ENCODE assay signal across 29 mouse cellular contexts in the genomic region with DNA sequence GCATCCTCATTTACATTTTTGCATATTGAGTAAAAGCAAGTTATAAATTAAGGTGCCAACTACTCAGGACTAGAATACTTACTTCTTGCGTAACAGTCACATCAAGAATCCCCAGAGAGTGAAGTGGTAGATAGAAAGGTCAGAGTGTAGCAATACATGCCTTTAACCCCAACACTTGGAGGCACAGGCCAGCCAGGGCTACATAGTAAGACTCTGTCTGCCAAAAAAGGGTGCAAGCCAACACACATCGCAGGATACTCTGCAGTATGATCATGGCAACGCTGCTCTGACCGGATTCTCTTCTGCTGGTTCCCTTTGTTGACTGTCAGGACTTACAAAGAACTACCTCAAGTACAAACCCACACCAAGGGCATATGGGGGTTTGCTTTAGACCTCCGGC.
DNase-seq lines count a peak whose midpoint lies in the region; ATAC-seq and TF ChIP-seq lines count a peak whose summit lies in the region.
"Had no signal": no experiment of that assay in that cellular context is flagged by ENCODE, and none has a peak within 500 bp of the region (broad histone marks: within the 10 kb centered on the region; RNA-seq: fewer than 3 reads in every experiment).

No protein-coding gene starts in this region.

- DNase-seq in adrenal gland, postnatal 14 days: peak; percentile 35
- no peak for DNase-seq in adrenal gland, postnatal 36 days
- no peak for DNase-seq in forebrain, embryonic 11.5 days (ENCODE audit: low spot score)
- no peak for DNase-seq in hindbrain, embryonic 11.5 days (ENCODE audit: low spot score)
- DNase-seq in testis, postnatal 10 days (ENCODE audit: low spot score): no peak
- DNase-seq: cerebellum, adult 11 months; cerebellum, adult 9-11 months; kidney, adult 18-20 months; kidney, postnatal 4 days; right cerebral cortex, adult 18-20 months; spleen, adult 18-20 months; thymus, adult 2 months; thymus, postnatal 36 days had no signal

- no peaks in the 10 kb centered on the region for H3K36me3 ChIP-seq in forebrain, embryonic 15.5 days
- H3K36me3 ChIP-seq in forebrain, embryonic 11.5 days (ENCODE audit: control insufficient read depth, insufficient read depth, low read length): no peaks in the 10 kb centered on the region
- H3K36me3 ChIP-seq in hindbrain, embryonic 12.5 days: no peaks in the 10 kb centered on the region
- H3K36me3 ChIP-seq in hindbrain, embryonic 11.5 days (ENCODE audit: control insufficient read depth, insufficient read depth, low read length): no peaks in the 10 kb centered on the region
- peaks cover 1% of the 10 kb centered on the region for H3K36me3 ChIP-seq in testis, adult 2 months (ENCODE audit: control insufficient read depth, insufficient read depth, low read length)
- H3K36me3 ChIP-seq: forebrain, embryonic 12.5 days; G1E; heart, embryonic 10.5 days; heart, embryonic 15.5 days; hindbrain, embryonic 15.5 days; limb, embryonic 13.5 days; lung, embryonic 15.5 days; neural tube, embryonic 12.5 days had no signal

- no peak for TF ChIP-seq CTCF in testis, adult 2 months (IDR thresholded peaks at IDR 0.05; ENCODE audit: control insufficient read depth, insufficient read depth, insufficient replicate concordance, low read depth, low read length)

- H3K4me2 ChIP-seq in forebrain, embryonic 15.5 days (replicated peaks): no peak overlapping the region
- H3K4me2 ChIP-seq in forebrain, embryonic 11.5 days (ENCODE audit: low read depth, low read length, severe bottlenecking): no peak overlapping the region
- no peak overlapping the region for H3K4me2 ChIP-seq in hindbrain, embryonic 12.5 days (replicated peaks)
- no peak overlapping the region for H3K4me2 ChIP-seq in hindbrain, embryonic 11.5 days (replicated peaks; ENCODE audit: low read depth, low read length)
- H3K4me2 ChIP-seq: forebrain, embryonic 12.5 days; heart, embryonic 15.5 days; hindbrain, embryonic 15.5 days; limb, embryonic 13.5 days; liver, embryonic 11.5 days; lung, embryonic 15.5 days; neural tube, embryonic 12.5 days had no signal

- no peak overlapping the region for H3K9ac ChIP-seq in forebrain, embryonic 15.5 days (replicated peaks)
- no peak overlapping the region for H3K9ac ChIP-seq in forebrain, embryonic 11.5 days (ENCODE audit: low read length)
- H3K9ac ChIP-seq in hindbrain, embryonic 12.5 days: no peak overlapping the region
- no peak overlapping the region for H3K9ac ChIP-seq in hindbrain, embryonic 11.5 days (ENCODE audit: low read depth, low read length)
- H3K9ac ChIP-seq: forebrain, embryonic 12.5 days; heart, embryonic 15.5 days; hindbrain, embryonic 15.5 days; limb, embryonic 13.5 days; lung, embryonic 15.5 days; neural tube, embryonic 12.5 days had no signal

- H3K27ac ChIP-seq in forebrain, embryonic 15.5 days (replicated peaks): no peak overlapping the region
- no peak overlapping the region for H3K27ac ChIP-seq in forebrain, embryonic 11.5 days (ENCODE audit: low read depth, low read length)
- H3K27ac ChIP-seq in hindbrain, embryonic 12.5 days: 0 out of 2 replicates have a peak overlapping the region, but pooled peaks have one; percentile 55
- no peak overlapping the region for H3K27ac ChIP-seq in hindbrain, embryonic 11.5 days (ENCODE audit: low read depth, low read length)
- H3K27ac ChIP-seq in testis, adult 2 months (ENCODE audit: control insufficient read depth, insufficient read depth, low read depth, low read length): peak overlapping the region; percentile 28; the same call in 1 of the 2 replicates
- H3K27ac ChIP-seq: forebrain, embryonic 12.5 days; heart, embryonic 15.5 days; hindbrain, embryonic 15.5 days; kidney, postnatal 0 days; limb, embryonic 13.5 days; lung, embryonic 15.5 days; neural tube, embryonic 12.5 days had no signal

- no peak for TF ChIP-seq POLR2A in testis, adult 2 months (IDR thresholded peaks at IDR 0.05; ENCODE audit: control insufficient read depth, low read depth, low read length)

- H3K27me3 ChIP-seq in forebrain, embryonic 15.5 days: no peaks in the 10 kb centered on the region
- no peaks in the 10 kb centered on the region for H3K27me3 ChIP-seq in forebrain, embryonic 11.5 days (ENCODE audit: control insufficient read depth, insufficient read depth, low read length)
- no peaks in the 10 kb centered on the region for H3K27me3 ChIP-seq in hindbrain, embryonic 12.5 days
- no peaks in the 10 kb centered on the region for H3K27me3 ChIP-seq in hindbrain, embryonic 11.5 days (ENCODE audit: control insufficient read depth, insufficient read depth, low read length)
- H3K27me3 ChIP-seq in testis, adult 2 months (ENCODE audit: control insufficient read depth, insufficient read depth, low read length): no peaks in the 10 kb centered on the region
- H3K27me3 ChIP-seq: forebrain, embryonic 12.5 days; heart, embryonic 15.5 days; hindbrain, embryonic 15.5 days; limb, embryonic 13.5 days; lung, embryonic 15.5 days; neural tube, embryonic 12.5 days had no signal

- no peaks in the 10 kb centered on the region for H3K9me3 ChIP-seq in forebrain, embryonic 15.5 days
- no peaks in the 10 kb centered on the region for H3K9me3 ChIP-seq in forebrain, embryonic 11.5 days (ENCODE audit: control insufficient read depth, low read length)
- no peaks in the 10 kb centered on the region for H3K9me3 ChIP-seq in hindbrain, embryonic 12.5 days (replicated peaks)
- no peaks in the 10 kb centered on the region for H3K9me3 ChIP-seq in hindbrain, embryonic 11.5 days (ENCODE audit: control insufficient read depth, low read length)
- H3K9me3 ChIP-seq: forebrain, embryonic 12.5 days; heart, embryonic 10.5 days; heart, embryonic 15.5 days; hindbrain, embryonic 15.5 days; limb, embryonic 13.5 days; lung, embryonic 15.5 days; neural tube, embryonic 12.5 days had no signal

- H3K4me3 ChIP-seq in forebrain, embryonic 15.5 days: no peak overlapping the region
- no peak overlapping the region for H3K4me3 ChIP-seq in forebrain, embryonic 11.5 days (ENCODE audit: low read depth, low read length)
- H3K4me3 ChIP-seq in hindbrain, embryonic 12.5 days: no peak overlapping the region
- H3K4me3 ChIP-seq in hindbrain, embryonic 11.5 days (ENCODE audit: low read depth, low read length): no peak overlapping the region
- no peak overlapping the region for H3K4me3 ChIP-seq in testis, adult 2 months (ENCODE audit: control insufficient read depth, low read depth, low read length)
- H3K4me3 ChIP-seq: erythroblast, embryonic 14.5 days; forebrain, embryonic 12.5 days; heart, embryonic 10.5 days; heart, embryonic 15.5 days; hindbrain, embryonic 15.5 days; limb, embryonic 13.5 days; lung, embryonic 15.5 days; myocyte; neural tube, embryonic 12.5 days had no signal

- 52% methylated on average over 5 of the region's 5 CpGs for WGBS in forebrain, embryonic 15.5 days
- 80% methylated on average over 5 of the region's 5 CpGs for WGBS in forebrain, embryonic 11.5 days
- 57% methylated on average over 5 of the region's 5 CpGs for whole genome bisulfite sequencing in hindbrain, embryonic 12.5 days
- 77% methylated on average over 5 of the region's 5 CpGs for WGBS in hindbrain, embryonic 11.5 days

- peaks cover 32% of the 10 kb centered on the region for H3K4me1 ChIP-seq in forebrain, embryonic 15.5 days
- H3K4me1 ChIP-seq in forebrain, embryonic 11.5 days (replicated peaks; ENCODE audit: control insufficient read depth, insufficient read depth, low read length): peaks cover 2% of the 10 kb centered on the region; the same call in 1 of the 2 replicates
- peaks cover 32% of the 10 kb centered on the region for H3K4me1 ChIP-seq in hindbrain, embryonic 12.5 days
- H3K4me1 ChIP-seq in hindbrain, embryonic 11.5 days (replicated peaks; ENCODE audit: control insufficient read depth, insufficient read depth, low read length): peaks cover 5% of the 10 kb centered on the region; the same call in 1 of the 2 replicates
- H3K4me1 ChIP-seq in testis, adult 2 months (ENCODE audit: control insufficient read depth, insufficient read depth, low read length): no peaks in the 10 kb centered on the region; the same call in 1 of the 2 replicates

- ATAC-seq in forebrain, embryonic 15.5 days (replicated peaks): peak; percentile 36; the same call in 1 of the 2 replicates
- no peak for ATAC-seq in forebrain, embryonic 11.5 days (replicated peaks; ENCODE audit: low FRiP score)
- no peak for ATAC-seq in hindbrain, embryonic 12.5 days (ENCODE audit: low FRiP score)
- ATAC-seq in hindbrain, embryonic 11.5 days (ENCODE audit: low FRiP score): no peak
- ATAC-seq: midbrain, embryonic 16.5 days had no signal

Comparison
In these comparisons a context has a peak if more than half of its experiments do, and no peak if none do; other contexts are left out.
1. H3K27ac ChIP-seq: peak in hindbrain, embryonic 12.5 days (single experiment) and testis, adult 2 months (single experiment); none in forebrain, embryonic 15.5 days (single experiment), forebrain, embryonic 11.5 days (single experiment) and hindbrain, embryonic 11.5 days (single experiment).